10 mouse cellular contexts compared by ENCODE assay signal in genomic region chr10:127721671-127722418, GRCm38 (mm10). TPM values are rescaled to one million over a fixed set of nuclear protein-coding genes. Genes with fewer than 3 reads are reported as not detected.
DNase-seq lines count a peak whose midpoint lies in the region; ATAC-seq and TF ChIP-seq lines count a peak whose summit lies in the region.
"Had no signal": no experiment of that assay in that cellular context is flagged by ENCODE, and none has a peak within 500 bp of the region (broad histone marks: within the 10 kb centered on the region; RNA-seq: fewer than 3 reads in every experiment).

No protein-coding gene starts in this region.

- DNase-seq in liver, adult 2 months (ENCODE audit: extremely low read depth, low read depth, low spot score): no peak
- DNase-seq in liver, postnatal 0 days: no peak
- DNase-seq in forebrain, embryonic 14.5 days (ENCODE audit: low spot score): no peak
- DNase-seq in urinary bladder, postnatal 10 days (ENCODE audit: low spot score): no peak
- DNase-seq in gastrocnemius, postnatal 36 days: no peak
- DNase-seq: right cerebral cortex, postnatal 25 days had no signal

- 0 out of 2 replicates have a peak overlapping the region, but pooled peaks have one; percentile 9 for H3K9ac ChIP-seq in liver, adult 2 months (ENCODE audit: low read depth, low read length)
- no peak overlapping the region for H3K9ac ChIP-seq in liver, postnatal 0 days (replicated peaks)
- peak overlapping the region; percentile 41 for H3K9ac ChIP-seq in forebrain, embryonic 14.5 days (ENCODE audit: low read length)
- peak overlapping the region; percentile 29; the same call in 1 of the 2 replicates for H3K9ac ChIP-seq in hindbrain, embryonic 16.5 days (ENCODE audit: low read depth, low read length)
- peak overlapping the region; percentile 2; the same call in 1 of the 2 replicates for H3K9ac ChIP-seq in neural tube, embryonic 15.5 days (replicated peaks)

- H3K79me2 ChIP-seq in liver, adult 2 months (ENCODE audit: control insufficient read depth, insufficient read depth, low read length): no peaks in the 10 kb centered on the region

- no peaks in the 10 kb centered on the region for H3K4me1 ChIP-seq in liver, adult 2 months (ENCODE audit: control insufficient read depth, insufficient read depth, low read length)
- 0 out of 2 replicates have a peak, but pooled peaks cover 4% of the 10 kb centered on the region for H3K4me1 ChIP-seq in liver, postnatal 0 days (ENCODE audit: insufficient read depth)
- H3K4me1 ChIP-seq in forebrain, embryonic 14.5 days (ENCODE audit: control insufficient read depth, insufficient read depth, low read length): 0 out of 2 replicates have a peak, but pooled peaks cover 4% of the 10 kb centered on the region
- peaks cover 9% of the 10 kb centered on the region for H3K4me1 ChIP-seq in hindbrain, embryonic 16.5 days (ENCODE audit: control insufficient read depth, insufficient read depth, low read depth, low read length)
- peaks cover 18% of the 10 kb centered on the region for H3K4me1 ChIP-seq in neural tube, embryonic 15.5 days

- 0 out of 2 replicates have a peak, but pooled peaks cover 2% of the 10 kb centered on the region for H3K27me3 ChIP-seq in liver, adult 2 months (ENCODE audit: control insufficient read depth, insufficient read depth, low read length)
- peaks cover 28% of the 10 kb centered on the region for H3K27me3 ChIP-seq in liver, postnatal 0 days (ENCODE audit: insufficient read depth, low read length)
- H3K27me3 ChIP-seq in forebrain, embryonic 14.5 days (replicated peaks; ENCODE audit: control insufficient read depth, insufficient read depth, low read length): no peaks in the 10 kb centered on the region
- no peaks in the 10 kb centered on the region; the same call in 1 of the 2 replicates for H3K27me3 ChIP-seq in hindbrain, embryonic 16.5 days (replicated peaks; ENCODE audit: control insufficient read depth, insufficient read depth, low read length)
- H3K27me3 ChIP-seq in neural tube, embryonic 15.5 days (replicated peaks): 0 out of 2 replicates have a peak, but pooled peaks cover 8% of the 10 kb centered on the region

- no peak overlapping the region for H3K27ac ChIP-seq in liver, adult 2 months (replicated peaks; ENCODE audit: insufficient read depth, low read depth, low read length)
- H3K27ac ChIP-seq in liver, postnatal 0 days (ENCODE audit: low read depth): no peak overlapping the region
- no peak overlapping the region for H3K27ac ChIP-seq in forebrain, embryonic 14.5 days (ENCODE audit: low read depth, low read length)
- H3K27ac ChIP-seq in hindbrain, embryonic 16.5 days (ENCODE audit: low read depth, low read length): 0 out of 2 replicates have a peak overlapping the region, but pooled peaks have one; percentile 8
- no peak overlapping the region for H3K27ac ChIP-seq in neural tube, embryonic 15.5 days (replicated peaks)

- no peaks in the 10 kb centered on the region for H3K36me3 ChIP-seq in liver, adult 2 months (ENCODE audit: control insufficient read depth, insufficient read depth, low read length)
- H3K36me3 ChIP-seq in liver, postnatal 0 days (replicated peaks; ENCODE audit: insufficient read depth, low read length): no peaks in the 10 kb centered on the region
- no peaks in the 10 kb centered on the region for H3K36me3 ChIP-seq in forebrain, embryonic 14.5 days (ENCODE audit: control insufficient read depth, insufficient read depth, low read length)
- H3K36me3 ChIP-seq in hindbrain, embryonic 16.5 days (ENCODE audit: control insufficient read depth, insufficient read depth, low read length): no peaks in the 10 kb centered on the region
- H3K36me3 ChIP-seq in neural tube, embryonic 15.5 days: no peaks in the 10 kb centered on the region

- intact Hi-C loops in gastrocnemius, postnatal 36 days (cut with DNase I): no loop called here

- H3K4me2 ChIP-seq in liver, postnatal 0 days (ENCODE audit: low read depth, low read length): no peak overlapping the region
- peak overlapping the region; percentile 31 for H3K4me2 ChIP-seq in forebrain, embryonic 14.5 days (ENCODE audit: low read length)
- peak overlapping the region; percentile 41 for H3K4me2 ChIP-seq in hindbrain, embryonic 16.5 days (ENCODE audit: low read length)
- H3K4me2 ChIP-seq in neural tube, embryonic 15.5 days: peak overlapping the region; percentile 30

- no peak for ATAC-seq in liver, postnatal 0 days
- ATAC-seq in forebrain, embryonic 14.5 days: peak; percentile 61
- ATAC-seq in hindbrain, embryonic 16.5 days: peak; percentile 50
- ATAC-seq in neural tube, embryonic 15.5 days (ENCODE audit: low FRiP score): peak; percentile 39; the same call in 1 of the 2 replicates
- ATAC-seq in cerebellum, adult (ENCODE audit: insufficient number of reproducible peaks, low FRiP score, low TSS enrichment): no peak

- no peak for TF ChIP-seq CTCF in liver, adult 2 months (IDR thresholded peaks at IDR 0.05; ENCODE audit: low read depth, low read length)
- no peak for TF ChIP-seq CTCF in liver, postnatal 0 days (IDR thresholded peaks at IDR 0.05; ENCODE audit: low read depth)

- no peak for TF ChIP-seq POLR2A in liver, adult 2 months (IDR thresholded peaks at IDR 0.05; ENCODE audit: extremely low read depth, insufficient read depth, low read length)

- no peak overlapping the region for H3K4me3 ChIP-seq in liver, adult 2 months (ENCODE audit: insufficient read depth, low read depth, low read length)
- H3K4me3 ChIP-seq in liver, postnatal 0 days (ENCODE audit: low read depth, low read length): no peak overlapping the region
- H3K4me3 ChIP-seq in forebrain, embryonic 14.5 days (ENCODE audit: low read depth, low read length): no peak overlapping the region
- H3K4me3 ChIP-seq in hindbrain, embryonic 16.5 days (ENCODE audit: low read length): no peak overlapping the region
- H3K4me3 ChIP-seq in neural tube, embryonic 15.5 days (replicated peaks): no peak overlapping the region

- H3K9me3 ChIP-seq in liver, postnatal 0 days (ENCODE audit: low read length): no peaks in the 10 kb centered on the region
- no peaks in the 10 kb centered on the region for H3K9me3 ChIP-seq in forebrain, embryonic 14.5 days (replicated peaks; ENCODE audit: control insufficient read depth, low read length)
- no peaks in the 10 kb centered on the region for H3K9me3 ChIP-seq in hindbrain, embryonic 16.5 days (ENCODE audit: control insufficient read depth, low read length)
- H3K9me3 ChIP-seq in neural tube, embryonic 15.5 days (replicated peaks): no peaks in the 10 kb centered on the region

- WGBS in liver, adult 2 months: 62% methylated on average over 20 of the region's 20 CpGs
- WGBS in liver, postnatal 0 days (ENCODE audit: insufficient replicate concordance): 31% methylated on average over 20 of the region's 20 CpGs
- WGBS in forebrain, embryonic 14.5 days: 12% methylated on average over 20 of the region's 20 CpGs
- 8% methylated on average over 20 of the region's 20 CpGs for WGBS in hindbrain, embryonic 16.5 days
- 11% methylated on average over 20 of the region's 20 CpGs for WGBS in neural tube, embryonic 15.5 days

- no peak for TF ChIP-seq EP300 in liver, postnatal 0 days (IDR thresholded peaks at IDR 0.05; ENCODE audit: low read depth)

RNA-seq across cellular contexts. Expression of gene Tac2, which starts 2.4 kb away (rescaled TPM):
- total RNA-seq in liver, adult 2 months (2014; rRNA removed): not detected in 2 replicates
- polyA plus RNA-seq in liver, adult 2 months (2012; rRNA removed): not detected in 2 replicates
- 1.9 and 2.3 TPM in 2 replicates for polyA plus RNA-seq in liver, postnatal 0 days (2015; fragmentation: Nextera tagmentation; extraction: Ambion mirVana)
- polyA plus RNA-seq in forebrain, embryonic 14.5 days (2014; fragmentation: Nextera tagmentation; extraction: Ambion mirVana): 2.6 and 5.6 TPM in 2 replicates
- 0.74 and 2.5 TPM in 2 replicates for polyA plus RNA-seq in hindbrain, embryonic 16.5 days (2015; fragmentation: Nextera tagmentation; extraction: Ambion mirVana)
- polyA plus RNA-seq in neural tube, embryonic 15.5 days (2015; fragmentation: Nextera tagmentation; extraction: Ambion mirVana): 0.56 and 0.75 TPM in 2 replicates
- total RNA-seq in gastrocnemius, postnatal 36 days (2021): not detected
- total RNA-seq: MEL had no signal

RNA-seq across cellular contexts. Expression of gene Myo1a, which starts 16.9 kb away (rescaled TPM):
- 0.18 TPM in 1 of 2 replicates, not detected in the other for total RNA-seq in liver, adult 2 months (2014; rRNA removed)
- 0.02 TPM in 1 of 2 replicates, not detected in the other for polyA plus RNA-seq in liver, adult 2 months (2012; rRNA removed)
- 0.07 TPM in 1 of 2 replicates, not detected in the other for polyA plus RNA-seq in liver, postnatal 0 days (2015; fragmentation: Nextera tagmentation; extraction: Ambion mirVana)
- 0.67 and 1.3 TPM in 2 replicates for polyA plus RNA-seq in forebrain, embryonic 14.5 days (2014; fragmentation: Nextera tagmentation; extraction: Ambion mirVana)
- polyA plus RNA-seq in hindbrain, embryonic 16.5 days (2015; fragmentation: Nextera tagmentation; extraction: Ambion mirVana): 0.52 and 0.73 TPM in 2 replicates
- 1.2 and 2.1 TPM in 2 replicates for polyA plus RNA-seq in neural tube, embryonic 15.5 days (2015; fragmentation: Nextera tagmentation; extraction: Ambion mirVana)
- total RNA-seq in gastrocnemius, postnatal 36 days (2021): under 1 TPM; 0.15 to 0.18 TPM

RNA-seq across cellular contexts. Expression of gene Zbtb39, which starts 17.5 kb away (rescaled TPM):
- total RNA-seq in liver, adult 2 months (2014; rRNA removed): 4.1 and 5.8 TPM in 2 replicates
- 5.3 and 5.9 TPM in 2 replicates for polyA plus RNA-seq in liver, adult 2 months (2012; rRNA removed)
- 1.0 and 1.1 TPM in 2 replicates for polyA plus RNA-seq in liver, postnatal 0 days (2015; fragmentation: Nextera tagmentation; extraction: Ambion mirVana)
- polyA plus RNA-seq in forebrain, embryonic 14.5 days (2014; fragmentation: Nextera tagmentation; extraction: Ambion mirVana): 4.5 and 5.0 TPM in 2 replicates
- 2.4 TPM in 2 replicates for polyA plus RNA-seq in hindbrain, embryonic 16.5 days (2015; fragmentation: Nextera tagmentation; extraction: Ambion mirVana)
- polyA plus RNA-seq in neural tube, embryonic 15.5 days (2015; fragmentation: Nextera tagmentation; extraction: Ambion mirVana): 2.4 and 2.8 TPM in 2 replicates
- total RNA-seq in gastrocnemius, postnatal 36 days (2021): 1 to 10 TPM; 5.1 to 5.9 TPM

RNA-seq across cellular contexts. Expression of gene Gpr182, which starts 29.7 kb away (rescaled TPM):
- 4.8 and 8.8 TPM in 2 replicates for total RNA-seq in liver, adult 2 months (2014; rRNA removed)
- 18.4 and 26.2 TPM in 2 replicates for polyA plus RNA-seq in liver, adult 2 months (2012; rRNA removed)
- polyA plus RNA-seq in liver, postnatal 0 days (2015; fragmentation: Nextera tagmentation; extraction: Ambion mirVana): 16.1 and 17.3 TPM in 2 replicates
- 0.30 and 0.78 TPM in 2 replicates for polyA plus RNA-seq in forebrain, embryonic 14.5 days (2014; fragmentation: Nextera tagmentation; extraction: Ambion mirVana)
- polyA plus RNA-seq in hindbrain, embryonic 16.5 days (2015; fragmentation: Nextera tagmentation; extraction: Ambion mirVana): 1.9 and 2.0 TPM in 2 replicates
- 0.90 and 1.3 TPM in 2 replicates for polyA plus RNA-seq in neural tube, embryonic 15.5 days (2015; fragmentation: Nextera tagmentation; extraction: Ambion mirVana)
- total RNA-seq in gastrocnemius, postnatal 36 days (2021): under 1 TPM; 0.13 to 0.15 TPM

RNA-seq across cellular contexts. Expression of gene Rdh1, which starts 37.7 kb away (rescaled TPM):
- 0.18 and 0.27 TPM in 2 replicates for total RNA-seq in liver, adult 2 months (2014; rRNA removed)
- 0.20 TPM in 2 replicates for polyA plus RNA-seq in liver, adult 2 months (2012; rRNA removed)
- 0.20 TPM in 2 replicates for polyA plus RNA-seq in liver, postnatal 0 days (2015; fragmentation: Nextera tagmentation; extraction: Ambion mirVana)
- 0.05 TPM in 1 of 2 replicates, not detected in the other for polyA plus RNA-seq in forebrain, embryonic 14.5 days (2014; fragmentation: Nextera tagmentation; extraction: Ambion mirVana)
- 0.04 TPM in 1 of 2 replicates, not detected in the other for polyA plus RNA-seq in hindbrain, embryonic 16.5 days (2015; fragmentation: Nextera tagmentation; extraction: Ambion mirVana)
- not detected in 2 replicates for polyA plus RNA-seq in neural tube, embryonic 15.5 days (2015; fragmentation: Nextera tagmentation; extraction: Ambion mirVana)
- total RNA-seq in gastrocnemius, postnatal 36 days (2021): under 1 TPM; 0.05 to 0.10 TPM
- total RNA-seq: MEL had no signal

Comparison
In these comparisons a context has a peak if more than half of its experiments do, and no peak if none do; other contexts are left out.
1. ATAC-seq: peak in forebrain, embryonic 14.5 days (single experiment), hindbrain, embryonic 16.5 days (single experiment) and neural tube, embryonic 15.5 days (single experiment); none in liver, postnatal 0 days (single experiment) and cerebellum, adult (single experiment).